Mouse (Mus musculus): ENCODE measurements around the gene Acat1. TPM values are rescaled to one million over a fixed set of nuclear protein-coding genes. Genes with fewer than 3 reads are reported as not detected.
A peak's percentile ranks its signal among the peaks of the same experiment; 100 is the strongest.

Gene Acat1
- 127 and 142 TPM in 2 replicates for polyA plus RNA-seq (2015; fragmentation: Nextera tagmentation; extraction: Ambion mirVana)

- Histone ChIP-seq H3K27ac (replicated peaks) (peak within 1 kb of the TSS; percentile 84), H3K9ac (peak within 1 kb of the TSS; percentile 91), H3K4me2 (peak within 1 kb of the TSS; percentile 82), H3K4me1 (replicated peaks) (peaks cover 17% of the 10 kb centered on the region), H3K9me3 (no peaks in the 10 kb centered on the region), H3K36me3 (peaks cover 15% of the 10 kb centered on the region), H3K4me3 (peak within 1 kb of the TSS; percentile 73), H3K27me3 (no peaks in the 10 kb centered on the region)
- WGBS: 5% methylated on average over 52 of the region's 52 CpGs
- peak; percentile 99 for ATAC-seq (ENCODE audit: low read depth)
Measured at GRCm38 (mm10) chr9:53609968-53610781, at the start of gene Acat1. Acat1 (minus strand) TSS chr9:53610382.

DNA sequence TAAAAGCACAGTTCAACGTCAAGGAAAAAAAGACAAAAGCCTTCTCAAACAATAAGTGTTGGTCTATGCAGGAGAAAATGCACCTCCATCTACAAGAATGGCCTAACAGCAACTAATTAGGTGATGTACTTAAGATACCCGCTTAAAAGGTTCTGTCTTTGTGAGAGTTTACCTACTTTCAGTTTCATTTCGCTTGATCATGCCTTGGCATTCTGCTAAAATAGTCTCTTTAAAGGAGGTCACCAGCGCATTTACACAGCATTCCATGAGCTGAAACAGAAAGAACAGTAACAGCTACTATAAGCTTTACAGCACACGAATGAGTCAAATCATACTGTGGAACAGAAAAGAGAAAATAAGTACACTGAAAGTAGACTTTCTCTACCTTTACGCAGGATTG is 24.6 kb upstream of the Acat1 start:
- H3K27me3 ChIP-seq: no peaks in the 10 kb centered on the region
- no peak overlapping the region for H3K4me3 ChIP-seq
- ATAC-seq (ENCODE audit: low read depth): no peak
- WGBS: 97% methylated on average over 6 of the region's 6 CpGs
- no peak overlapping the region for H3K27ac ChIP-seq (replicated peaks)
- H3K36me3 ChIP-seq: peaks cover 79% of the 10 kb centered on the region
- H3K9me3 ChIP-seq: no peaks in the 10 kb centered on the region
- no peak overlapping the region for H3K9ac ChIP-seq
- no peak overlapping the region for H3K4me2 ChIP-seq
- no peaks in the 10 kb centered on the region for H3K4me1 ChIP-seq (replicated peaks)

DNA sequence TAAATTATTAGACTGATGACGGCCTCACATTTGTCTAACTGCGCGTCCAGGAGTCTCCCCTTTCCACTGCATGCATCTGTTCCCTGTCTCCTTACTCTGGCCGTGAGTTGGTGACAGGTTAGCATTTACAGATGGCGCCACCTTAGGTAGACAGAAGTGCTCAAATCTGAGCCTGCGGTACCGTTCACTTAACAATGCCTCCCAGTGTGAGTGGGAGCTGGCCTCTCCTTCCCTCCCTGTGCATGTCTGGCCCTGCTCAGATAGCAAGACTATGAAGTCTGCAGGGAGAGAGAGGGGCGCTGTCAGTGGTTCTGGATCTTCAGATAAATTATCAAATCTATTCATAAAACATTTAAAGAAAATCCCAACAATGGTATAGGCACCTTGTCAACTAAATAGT is 5.1 kb upstream of the Acat1 start:
- Histone ChIP-seq H3K4me2 (no peak overlapping the region), H3K27me3 (no peaks in the 10 kb centered on the region), H3K9ac (no peak overlapping the region), H3K4me1 (replicated peaks) (no peaks in the 10 kb centered on the region), H3K27ac (replicated peaks) (no peak overlapping the region), H3K9me3 (no peaks in the 10 kb centered on the region), H3K4me3 (no peak overlapping the region), H3K36me3 (peaks cover 51% of the 10 kb centered on the region)
- ATAC-seq (ENCODE audit: low read depth): no peak
- 84% methylated on average over 8 of the region's 8 CpGs for WGBS

DNA sequence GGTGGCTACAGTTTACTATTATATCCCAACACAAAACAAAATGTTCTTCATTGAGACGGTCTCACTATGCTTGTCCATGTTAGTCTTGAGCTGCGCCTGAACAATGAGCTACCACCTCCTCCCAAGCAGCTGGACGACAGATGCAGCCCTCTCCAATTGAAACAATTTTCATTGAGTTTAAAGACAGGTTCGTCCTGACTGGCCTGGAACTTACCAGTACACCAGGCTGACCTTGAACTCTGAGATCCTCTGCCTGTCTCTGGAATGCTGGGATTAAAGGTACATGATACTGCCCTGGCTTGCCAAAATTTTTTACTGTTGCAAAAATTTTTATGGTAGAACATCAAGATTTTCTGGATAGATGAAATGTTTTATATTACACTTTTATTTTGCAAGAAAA is 4.1 kb upstream of the Acat1 start:
- Histone ChIP-seq H3K4me2 (no peak overlapping the region), H3K27ac (replicated peaks) (no peak overlapping the region), H3K4me3 (no peak overlapping the region), H3K4me1 (replicated peaks) (peaks cover 4% of the 10 kb centered on the region), H3K9ac (no peak overlapping the region), H3K36me3 (peaks cover 42% of the 10 kb centered on the region), H3K27me3 (no peaks in the 10 kb centered on the region), H3K9me3 (no peaks in the 10 kb centered on the region)
- ATAC-seq (ENCODE audit: low read depth): no peak
- WGBS: 88% methylated on average over 4 of the region's 4 CpGs

GRCm38 (mm10) chr9:53609306-53609967 is 745 bp downstream of the Acat1 start:
- 76% methylated on average over 12 of the region's 12 CpGs for WGBS
- Histone ChIP-seq H3K27ac (replicated peaks) (peak overlapping the region; percentile 84; the same call in 1 of the 2 replicates), H3K4me3 (peak overlapping the region; percentile 73), H3K9ac (peak overlapping the region; percentile 91), H3K27me3 (no peaks in the 10 kb centered on the region), H3K9me3 (no peaks in the 10 kb centered on the region), H3K36me3 (peaks cover 8% of the 10 kb centered on the region; the same call in 1 of the 2 replicates), H3K4me1 (replicated peaks) (peaks cover 17% of the 10 kb centered on the region), H3K4me2 (peak overlapping the region; percentile 82)
- no peak; the same call in 1 of the 2 replicates for ATAC-seq (ENCODE audit: low read depth)

GRCm38 (mm10) chr9:53607816-53608215 is 2.4 kb downstream of the Acat1 start:
- Histone ChIP-seq H3K4me1 (replicated peaks) (peaks cover 27% of the 10 kb centered on the region), H3K9ac (no peak overlapping the region), H3K36me3 (0 out of 2 replicates have a peak, but pooled peaks cover 3% of the 10 kb centered on the region), H3K9me3 (no peaks in the 10 kb centered on the region), H3K27me3 (no peaks in the 10 kb centered on the region), H3K27ac (replicated peaks) (no peak overlapping the region), H3K4me3 (no peak overlapping the region), H3K4me2 (no peak overlapping the region)
- WGBS: 93% methylated on average over 4 of the region's 4 CpGs
- no peak for ATAC-seq (ENCODE audit: low read depth)

GRCm38 (mm10) chr9:53607192-53607591 is 3.0 kb downstream of the Acat1 start:
- Histone ChIP-seq H3K27ac (replicated peaks) (no peak overlapping the region), H3K27me3 (no peaks in the 10 kb centered on the region), H3K4me2 (no peak overlapping the region), H3K9ac (no peak overlapping the region), H3K4me3 (no peak overlapping the region), H3K4me1 (replicated peaks) (peaks cover 27% of the 10 kb centered on the region), H3K36me3 (0 out of 2 replicates have a peak, but pooled peaks cover 3% of the 10 kb centered on the region), H3K9me3 (no peaks in the 10 kb centered on the region)
- 86% methylated on average over 3 of the region's 3 CpGs for WGBS
- ATAC-seq (ENCODE audit: low read depth): no peak

DNA sequence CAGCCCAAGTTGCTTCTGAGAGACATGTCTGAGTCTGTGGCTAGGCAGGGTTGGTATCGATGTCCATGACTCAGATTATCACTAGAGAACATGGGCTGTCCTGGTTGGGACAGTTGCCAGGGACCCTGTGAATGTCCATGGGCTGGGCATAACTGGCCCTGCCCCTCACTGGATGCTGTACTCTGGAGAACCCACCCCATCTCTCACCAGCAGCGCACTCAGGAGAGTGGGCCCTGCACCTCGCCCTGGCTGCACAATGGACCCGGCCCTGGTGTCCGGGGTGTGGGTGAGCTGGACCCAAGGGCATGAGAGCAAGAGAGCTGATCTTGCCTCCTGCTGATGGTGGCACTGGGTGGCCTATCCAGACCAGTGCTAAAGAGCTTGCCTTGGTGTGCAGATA is 5.2 kb downstream of the Acat1 start:
- WGBS: 95% methylated on average over 5 of the region's 5 CpGs
- H3K27me3 ChIP-seq: no peaks in the 10 kb centered on the region
- H3K27ac ChIP-seq (replicated peaks): no peak overlapping the region
- peaks cover 27% of the 10 kb centered on the region for H3K4me1 ChIP-seq (replicated peaks)
- no peak for ATAC-seq (ENCODE audit: low read depth)
- no peak overlapping the region for H3K4me3 ChIP-seq
- H3K4me2 ChIP-seq: no peak overlapping the region
- 0 out of 2 replicates have a peak, but pooled peaks cover 3% of the 10 kb centered on the region for H3K36me3 ChIP-seq
- H3K9ac ChIP-seq: no peak overlapping the region
- H3K9me3 ChIP-seq: no peaks in the 10 kb centered on the region

- H3K9ac ChIP-seq: no peak overlapping the region
- H3K36me3 ChIP-seq: 0 out of 2 replicates have a peak, but pooled peaks cover 3% of the 10 kb centered on the region
- WGBS: 89% methylated on average over 3 of the region's 3 CpGs
- no peaks in the 10 kb centered on the region for H3K9me3 ChIP-seq
- no peak overlapping the region for H3K4me2 ChIP-seq
- no peaks in the 10 kb centered on the region for H3K27me3 ChIP-seq
- H3K4me1 ChIP-seq (replicated peaks): peaks cover 18% of the 10 kb centered on the region
- no peak overlapping the region for H3K4me3 ChIP-seq
- ATAC-seq (ENCODE audit: low read depth): no peak
- peak overlapping the region; percentile 38 for H3K27ac ChIP-seq (replicated peaks)
Measured at GRCm38 (mm10) chr9:53603849-53604248, 6.3 kb downstream of the Acat1 start.

- Histone ChIP-seq H3K4me1 (replicated peaks) (peaks cover 14% of the 10 kb centered on the region), H3K27ac (replicated peaks) (peak overlapping the region; percentile 38), H3K4me3 (no peak overlapping the region), H3K36me3 (0 out of 2 replicates have a peak, but pooled peaks cover 3% of the 10 kb centered on the region), H3K4me2 (no peak overlapping the region), H3K9ac (no peak overlapping the region), H3K27me3 (no peaks in the 10 kb centered on the region), H3K9me3 (no peaks in the 10 kb centered on the region)
- WGBS: 75% methylated on average over 1 of the region's 1 CpGs
- ATAC-seq (ENCODE audit: low read depth): no peak
Measured at GRCm38 (mm10) chr9:53603384-53603783, 6.8 kb downstream of the Acat1 start.

DNA sequence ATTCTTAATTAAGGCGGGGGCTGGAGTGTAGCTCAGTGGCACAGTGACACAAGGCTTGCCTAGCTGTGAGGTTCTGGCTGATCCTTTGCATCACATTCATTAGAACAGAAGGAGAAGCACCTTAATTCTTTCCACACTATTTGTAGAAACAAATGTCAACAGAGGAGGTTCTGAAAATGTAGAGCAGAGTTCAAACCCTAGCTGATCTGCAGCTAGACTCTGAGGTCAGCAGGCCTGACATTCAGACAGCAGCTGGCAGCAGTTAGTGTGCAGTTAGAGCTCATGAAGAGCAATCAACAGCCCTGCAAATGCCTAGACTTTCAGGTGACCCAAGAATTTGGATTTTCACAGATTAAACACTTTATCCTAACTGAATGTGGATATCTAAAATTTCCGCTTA is 8.6 kb downstream of the Acat1 start:
- WGBS: 93% methylated on average over 2 of the region's 2 CpGs
- Histone ChIP-seq H3K27ac (replicated peaks) (no peak overlapping the region), H3K36me3 (0 out of 2 replicates have a peak, but pooled peaks cover 3% of the 10 kb centered on the region), H3K4me2 (no peak overlapping the region), H3K4me1 (replicated peaks) (0 out of 2 replicates have a peak, but pooled peaks cover 10% of the 10 kb centered on the region), H3K27me3 (no peaks in the 10 kb centered on the region), H3K9me3 (no peaks in the 10 kb centered on the region), H3K9ac (no peak overlapping the region), H3K4me3 (no peak overlapping the region)
- no peak for ATAC-seq (ENCODE audit: low read depth)

GRCm38 (mm10) chr9:53598631-53599030 is 11.6 kb downstream of the Acat1 start:
- 0 out of 2 replicates have a peak, but pooled peaks cover 6% of the 10 kb centered on the region for H3K4me1 ChIP-seq (replicated peaks)
- H3K27ac ChIP-seq (replicated peaks): no peak overlapping the region
- no peak for ATAC-seq (ENCODE audit: low read depth)
- H3K4me2 ChIP-seq: no peak overlapping the region
- no peaks in the 10 kb centered on the region for H3K27me3 ChIP-seq
- H3K36me3 ChIP-seq: peaks cover 13% of the 10 kb centered on the region
- no peak overlapping the region for H3K4me3 ChIP-seq
- WGBS: 74% methylated on average over 6 of the region's 6 CpGs
- no peak overlapping the region for H3K9ac ChIP-seq
- H3K9me3 ChIP-seq: no peaks in the 10 kb centered on the region

All from neural tube, embryonic 13.5 days (tissue).